Mouse (Mus musculus) kidney, adult 2 months (tissue): ENCODE data around the gene Ahdc1.

ENCODE experiments used
- CTCF ChIP-seq: fragments of 200-500 bp; conservative IDR thresholded peaks from 2 replicates; pipeline ENCODE4 v1.5.1; 2011; ENCODE audit warnings: low read depth, mild to moderate bottlenecking, control low read depth, low read length, moderate library complexity, mixed read lengths; ENCODE audit not compliant: insufficient read depth, insufficient read length
- POLR2A ChIP-seq: fragments of 200-500 bp; IDR thresholded peaks from one replicate; pipeline ENCODE4 v1.6.1; 2011; ENCODE audit warnings: low read depth, low read length, control low read depth

DNA sequence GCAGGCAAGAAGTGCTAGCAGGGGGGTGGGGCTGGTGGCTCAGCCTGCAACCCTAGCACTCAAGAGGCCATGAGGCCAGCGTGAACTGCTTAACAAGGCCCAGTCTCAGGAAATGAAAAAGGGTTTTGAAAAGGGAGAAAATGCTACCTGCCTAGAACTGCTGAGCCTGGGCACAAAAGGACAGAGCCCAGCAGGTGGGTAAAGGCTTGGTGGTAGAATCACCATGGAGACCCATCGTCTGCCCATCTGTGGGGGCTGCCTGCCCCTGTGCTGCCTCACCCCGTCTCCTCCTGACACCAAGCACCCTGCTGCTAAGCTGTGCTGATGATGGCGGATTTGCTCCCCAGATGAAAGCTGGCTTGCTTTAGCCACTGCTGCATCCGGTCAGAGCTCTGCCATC, 46.6 kb upstream of the Ahdc1 start:
- TF ChIP-seq POLR2A (no peak), CTCF (no peak)
